33 mouse cellular contexts compared by ENCODE assay signal in the genomic region with DNA sequence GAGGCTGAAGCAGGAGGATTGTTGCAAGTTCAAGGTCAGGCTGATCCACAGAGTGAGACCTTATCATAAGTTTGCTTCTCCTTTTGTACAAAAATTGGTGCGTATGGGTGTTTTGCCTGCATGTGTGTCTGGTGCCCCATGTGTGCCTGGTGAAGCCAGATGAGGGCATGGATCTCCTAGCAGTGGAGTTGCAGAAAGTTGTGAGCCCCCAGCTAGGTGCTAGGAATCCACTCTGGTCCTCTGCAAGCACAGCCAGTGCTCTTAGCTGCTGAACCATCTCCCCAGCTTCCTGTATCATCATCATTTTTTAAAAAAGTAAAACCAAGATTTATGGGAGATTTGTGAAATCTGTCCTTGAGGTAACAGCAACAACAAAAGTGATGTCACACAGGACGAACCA.
"Had no signal": no experiment of that assay in that cellular context is flagged by ENCODE, and none has a peak within 500 bp of the region (broad histone marks: within the 10 kb centered on the region; RNA-seq: fewer than 3 reads in every experiment).

No protein-coding gene starts in this region.

- H3K4me3 ChIP-seq: heart, embryonic 12.5 days; heart, embryonic 13.5 days; heart, embryonic 15.5 days; hindbrain, embryonic 10.5 days; hindbrain, embryonic 12.5 days; hindbrain, embryonic 13.5 days; hindbrain, embryonic 15.5 days; intestine, embryonic 15.5 days; kidney, embryonic 15.5 days; layer of hippocampus, adult 2 months; left cerebral cortex, adult 2 months had no signal

- H3K27ac ChIP-seq: heart, embryonic 13.5 days; heart, embryonic 15.5 days; hindbrain, embryonic 10.5 days; hindbrain, embryonic 12.5 days; hindbrain, embryonic 13.5 days; hindbrain, embryonic 14.5 days; hindbrain, embryonic 15.5 days; hindbrain, postnatal 0 days; intestine, embryonic 15.5 days; kidney, embryonic 15.5 days; layer of hippocampus, adult 2 months; left cerebral cortex, adult 2 months had no signal

- ATAC-seq: hindbrain, embryonic 16.5 days; hindbrain, postnatal 0 days; inflammation-experienced regulatory T-cells, adult 6 months; intestine, embryonic 15.5 days; intestine, embryonic 16.5 days; intestine, postnatal 0 days had no signal

- H3K9me3 ChIP-seq: heart, embryonic 12.5 days; heart, embryonic 13.5 days; heart, embryonic 15.5 days; hindbrain, embryonic 10.5 days; hindbrain, embryonic 12.5 days; hindbrain, embryonic 13.5 days; hindbrain, embryonic 15.5 days; intestine, embryonic 15.5 days; kidney, embryonic 15.5 days had no signal

- H3K4me2 ChIP-seq: heart, embryonic 12.5 days; heart, embryonic 13.5 days; heart, embryonic 15.5 days; hindbrain, embryonic 12.5 days; hindbrain, embryonic 13.5 days; hindbrain, embryonic 14.5 days; hindbrain, embryonic 15.5 days; intestine, embryonic 15.5 days; kidney, embryonic 15.5 days had no signal

- H3K4me1 ChIP-seq: heart, embryonic 12.5 days; heart, embryonic 15.5 days; hindbrain, embryonic 10.5 days; hindbrain, embryonic 12.5 days; hindbrain, embryonic 13.5 days; hindbrain, embryonic 15.5 days; intestine, embryonic 15.5 days; kidney, embryonic 15.5 days had no signal

- H3K27me3 ChIP-seq: heart, embryonic 12.5 days; heart, embryonic 13.5 days; heart, embryonic 15.5 days; hindbrain, embryonic 12.5 days; hindbrain, embryonic 13.5 days; hindbrain, embryonic 15.5 days; intestine, embryonic 15.5 days; kidney, embryonic 15.5 days had no signal

- H3K9ac ChIP-seq: heart, embryonic 12.5 days; heart, embryonic 13.5 days; heart, embryonic 15.5 days; hindbrain, embryonic 12.5 days; hindbrain, embryonic 13.5 days; hindbrain, embryonic 14.5 days; hindbrain, embryonic 15.5 days; intestine, embryonic 15.5 days; kidney, embryonic 15.5 days had no signal

- DNase-seq: heart, postnatal 10 days; heart, postnatal 14 days; heart, postnatal 36 days; heart, postnatal 4 days; kidney, adult 11 months; kidney, adult 18-20 months; kidney, adult 2 months; kidney, adult 8-10 months; kidney, adult 9 months; kidney, postnatal 10 days; kidney, postnatal 14 days; kidney, postnatal 25 days; kidney, postnatal 36 days; kidney, postnatal 4 days; layer of hippocampus, adult 9-11 months; layer of hippocampus, postnatal 36 days had no signal
